Mouse (Mus musculus) layer of hippocampus, postnatal 14 days (tissue): ENCODE results near the gene Npat. TPM values are rescaled to one million over a fixed set of nuclear protein-coding genes. Genes with fewer than 3 reads are reported as not detected.
A peak's percentile ranks its signal among the peaks of the same experiment; 100 is the strongest.

Source experiments
- DNase-seq, 2 experiments: peaks; one replicate each; pipeline ENCODE4 v3.0.0; 2021 to 2022; ENCODE audit warnings: low spot score in 2 of 2, mixed read lengths in 1 of 2
- long read RNA-seq, 2 experiments: library from polyadenylated mRNA; stranded (forward); transcript quantifications; one replicate each; pipeline ENCODE4 v2.0.0; 2021
- total RNA-seq, 2 experiments: library from RNA; stranded (reverse); gene quantifications; 2 replicates each; pipeline ENCODE4 v1.2.3; 2021

Gene Npat
- total RNA-seq = 10 to 100 TPM; 14.3 to 16.3 TPM
- long read RNA-seq, experiment 1, full-length matches to known transcripts = 1 of 5 reads
- long read RNA-seq, experiment 1, partial matches to known transcripts = 1 of 5 reads
- long read RNA-seq, experiment 1, other reads (novel, unspliced or antisense) = 3 of 5 reads
- long read RNA-seq, experiment 2, full-length matches to known transcripts = 1 of 4 reads
- long read RNA-seq, experiment 2, partial matches to known transcripts = 2 of 4 reads
- long read RNA-seq, experiment 2, other reads (novel, unspliced or antisense) = 1 of 4 reads

DNA sequence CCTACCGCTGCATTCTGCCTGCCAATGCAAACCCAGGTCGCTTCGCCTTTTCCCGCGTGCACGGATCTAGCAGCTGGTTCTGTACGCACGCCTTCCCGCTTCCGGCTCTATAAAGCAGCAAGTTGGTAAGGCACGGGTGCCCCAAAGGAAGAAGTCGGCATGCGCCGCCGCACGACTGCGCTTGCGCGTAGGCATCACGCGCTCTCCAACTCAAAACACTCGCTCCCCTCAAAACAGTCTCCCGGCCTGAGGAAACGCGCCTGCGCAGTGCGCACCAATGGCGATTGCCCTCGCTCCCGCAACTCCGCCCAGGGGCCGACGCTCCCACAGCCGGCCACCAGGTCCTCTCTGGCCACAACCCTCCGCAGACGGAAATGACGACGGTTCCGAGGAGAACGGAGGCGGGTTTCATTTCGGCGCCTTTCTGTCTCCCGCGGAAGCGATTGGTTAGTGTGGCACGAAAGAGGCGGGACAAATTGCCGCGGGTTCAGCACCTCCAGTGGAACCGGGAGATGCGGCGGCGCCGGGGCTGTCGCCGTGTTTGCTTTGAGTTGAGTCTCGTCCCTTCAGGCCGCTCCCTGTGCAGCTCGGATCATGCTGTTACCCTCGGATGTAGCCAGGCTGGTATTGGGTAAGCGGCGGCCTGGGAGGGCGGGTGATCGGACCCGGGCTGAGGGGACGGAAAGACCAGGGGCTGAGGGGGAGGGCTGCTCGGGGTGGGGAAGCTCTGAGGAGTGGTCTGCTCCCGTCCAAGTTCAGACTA lies at the start of gene Npat, which contains the start of gene Atm:
Npat (plus strand) TSS at position 490 of the 763 bp plus-strand sequence.
Atm (minus strand) TSS at position 183 of the 763 bp plus-strand sequence.
- peak; percentile 99 to 100 for DNase-seq

DNA sequence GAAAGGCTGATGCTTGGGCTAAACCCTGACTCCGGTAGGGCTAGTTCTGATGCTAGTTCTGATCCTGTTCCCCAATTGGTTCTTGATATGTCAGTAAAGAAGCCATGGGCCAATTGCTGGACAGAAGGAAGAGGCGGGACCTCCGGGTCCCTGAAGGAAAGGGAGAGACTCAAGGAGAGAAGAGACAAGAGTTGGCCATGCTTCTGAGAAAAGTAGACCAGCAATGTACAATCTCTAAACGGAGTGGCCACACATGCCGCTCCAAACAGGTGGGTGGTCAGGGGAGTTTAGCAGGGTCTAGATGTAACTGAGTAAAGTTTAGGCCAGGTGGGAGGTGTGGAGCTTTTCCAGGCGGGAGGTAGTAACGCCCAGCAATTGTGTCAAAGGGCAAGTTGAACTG lies 28.8 kb upstream of the Npat start:
- DNase-seq = no peak

DNA sequence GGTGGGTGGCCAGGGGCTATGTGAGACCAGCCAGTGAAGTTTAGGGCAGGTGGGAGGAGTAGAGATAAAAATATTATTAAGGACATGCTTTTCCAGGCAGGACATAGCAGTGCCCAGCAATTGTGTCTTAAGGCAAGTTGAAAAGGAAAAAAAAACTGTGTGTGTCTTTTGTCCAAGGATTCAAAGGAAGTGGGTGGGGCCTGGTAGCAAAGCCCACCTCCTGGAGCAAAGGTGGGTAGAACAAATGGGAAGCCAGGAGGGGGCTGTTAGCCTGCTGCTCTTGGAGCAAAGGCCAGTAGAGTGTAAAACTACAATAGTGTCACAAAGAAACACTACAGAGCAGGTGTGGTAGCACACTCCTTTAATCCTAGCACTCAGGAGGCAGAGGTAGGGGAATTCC lies 22.8 kb upstream of the Npat start:
- DNase-seq = no peak

GRCm38 (mm10) chr9:53517373-53518009 lies 19.4 kb upstream of the Npat start:
- no peak for DNase-seq

DNA sequence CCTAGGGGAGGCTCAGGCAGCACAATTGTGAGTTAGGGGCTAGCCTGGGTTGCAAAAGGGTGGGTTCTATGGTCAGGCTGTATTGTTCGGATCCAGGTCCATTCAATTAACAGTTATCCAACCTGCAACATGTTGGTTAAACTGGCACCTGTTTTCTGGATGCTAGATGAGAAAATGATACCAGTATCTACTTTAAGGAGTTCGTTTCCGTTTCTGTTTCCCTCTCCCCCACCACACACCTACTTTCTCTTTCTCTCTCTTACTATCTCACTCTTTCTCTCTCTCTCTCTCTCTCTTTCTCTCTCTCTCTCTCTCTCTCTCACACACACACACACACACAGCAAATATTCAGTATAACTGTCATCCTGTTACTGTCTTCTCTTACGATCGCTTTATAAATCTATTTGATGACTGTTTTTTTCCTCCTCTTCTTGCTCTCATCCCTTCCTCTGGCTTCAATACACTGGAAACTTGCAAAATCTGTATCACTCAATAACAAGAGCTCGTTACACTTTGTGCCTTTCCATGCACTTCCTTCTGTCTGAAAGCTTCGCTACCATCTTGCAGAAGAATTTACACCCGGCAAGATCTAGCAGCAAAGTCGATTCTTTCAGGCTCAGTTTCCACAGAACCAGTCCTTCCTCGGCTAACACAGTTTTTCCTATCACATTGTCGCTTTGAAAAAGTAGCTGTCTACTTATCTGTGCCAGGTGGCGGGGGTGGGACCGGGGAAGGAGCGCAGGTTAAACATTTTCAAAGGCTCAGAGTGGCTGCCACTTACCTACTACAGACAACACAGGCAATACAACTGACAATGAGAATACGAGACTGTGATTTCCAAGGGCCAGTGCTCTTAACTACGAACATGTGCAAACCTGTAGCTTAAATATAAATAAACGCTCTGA lies 1.2 kb upstream of the Npat start:
- peak in 1 of 2 experiments; percentile 3 for DNase-seq

DNA sequence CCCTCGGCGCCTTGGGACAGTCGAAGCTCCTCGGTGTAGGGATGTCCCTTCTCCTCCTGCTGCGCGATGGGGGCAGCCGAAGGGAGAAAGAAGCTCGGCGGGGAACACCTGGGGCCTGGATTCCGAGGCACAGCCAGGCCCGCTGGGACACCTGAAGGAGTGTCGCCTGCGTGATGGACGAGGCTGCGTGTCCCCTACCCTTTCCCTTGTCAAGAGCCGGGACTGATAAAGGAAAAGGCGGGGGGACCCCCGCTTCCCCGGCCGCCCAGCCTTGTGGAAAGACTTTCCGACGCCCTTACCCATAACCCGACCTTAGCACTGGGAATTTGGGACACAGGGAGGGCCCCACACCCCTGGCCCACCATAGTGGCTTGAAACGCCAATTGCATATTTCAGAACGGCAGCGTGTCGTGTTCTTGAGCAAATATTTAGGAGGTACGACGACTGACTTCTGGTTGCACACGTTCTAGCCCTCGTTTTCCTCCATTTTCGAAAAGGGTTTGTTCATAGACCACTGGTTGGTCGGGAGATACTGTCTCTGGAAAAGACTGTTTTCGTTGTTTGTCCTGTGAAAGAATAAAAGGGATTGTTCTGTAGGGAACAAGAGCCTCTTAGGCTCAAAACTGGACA lies 604 bp downstream of the Npat start:
- peak in 1 of 2 experiments; percentile 4 for DNase-seq

DNA sequence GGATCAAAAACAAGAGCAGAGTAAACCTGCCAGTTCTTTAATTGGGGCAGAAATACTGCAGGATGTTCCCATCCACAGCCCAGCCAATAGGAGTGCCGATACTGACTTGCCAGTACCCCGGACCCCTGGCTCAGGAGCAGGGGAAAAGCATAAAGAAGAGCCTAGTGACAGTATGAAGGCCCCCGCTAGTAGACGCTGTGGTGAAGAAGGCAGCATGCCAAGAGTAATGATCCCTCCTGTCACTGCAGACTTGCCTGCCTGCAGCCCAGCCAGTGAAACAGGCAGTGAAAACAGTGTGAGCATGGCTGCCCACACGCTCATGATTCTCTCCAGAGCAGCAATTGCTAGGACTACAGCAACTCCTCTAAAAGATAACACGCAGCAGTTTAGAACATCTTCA lies 33.8 kb downstream of the Npat start:
- peak; percentile 25 to 35 for DNase-seq

GRCm38 (mm10) chr9:53572516-53573307 lies 35.9 kb downstream of the Npat start:
- DNase-seq = no peak

DNA sequence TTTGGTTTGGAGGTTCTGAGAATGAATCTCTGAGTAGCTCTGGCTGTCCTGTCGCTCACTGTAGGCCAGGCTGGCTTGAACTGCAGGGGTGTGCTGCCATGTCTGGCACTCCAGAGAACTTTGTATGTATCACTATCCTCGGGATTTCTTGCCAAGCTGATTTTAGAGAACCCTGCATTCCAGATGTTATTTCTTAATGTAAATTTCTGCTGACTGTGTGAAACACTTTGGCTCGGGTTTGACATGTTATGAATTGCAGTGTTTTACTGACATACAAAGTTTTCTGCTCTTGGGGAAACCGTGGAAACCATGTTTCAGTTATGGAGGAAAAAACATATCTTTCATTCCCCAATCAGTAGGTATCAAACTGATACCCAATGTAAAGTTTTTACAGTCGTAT lies 38.9 kb downstream of the Npat start:
- DNase-seq = no peak

GRCm38 (mm10) chr9:53581870-53582269 lies 45.0 kb downstream of the Npat start:
- no peak for DNase-seq

DNA sequence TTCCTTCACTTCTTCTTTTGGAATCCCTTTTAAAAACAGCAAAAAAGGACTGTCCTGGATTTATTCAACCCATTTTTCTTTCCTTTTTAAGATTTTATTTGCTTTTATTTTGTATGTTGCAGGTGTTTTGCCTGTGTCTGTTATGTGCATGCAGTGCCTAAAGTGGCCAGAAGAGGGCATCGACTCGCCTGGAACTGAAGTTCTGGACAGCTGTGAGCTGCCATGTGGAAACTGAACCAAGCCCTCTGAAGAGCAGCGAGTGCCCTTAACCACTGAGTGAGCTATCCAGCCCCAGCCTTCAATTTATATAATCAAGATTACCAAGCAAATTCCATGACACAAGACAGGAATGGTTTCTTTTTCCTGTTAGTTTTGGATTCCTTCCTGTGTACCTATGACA lies 57.9 kb downstream of the Npat start:
- DNase-seq = peak; percentile 51 to 60

DNA sequence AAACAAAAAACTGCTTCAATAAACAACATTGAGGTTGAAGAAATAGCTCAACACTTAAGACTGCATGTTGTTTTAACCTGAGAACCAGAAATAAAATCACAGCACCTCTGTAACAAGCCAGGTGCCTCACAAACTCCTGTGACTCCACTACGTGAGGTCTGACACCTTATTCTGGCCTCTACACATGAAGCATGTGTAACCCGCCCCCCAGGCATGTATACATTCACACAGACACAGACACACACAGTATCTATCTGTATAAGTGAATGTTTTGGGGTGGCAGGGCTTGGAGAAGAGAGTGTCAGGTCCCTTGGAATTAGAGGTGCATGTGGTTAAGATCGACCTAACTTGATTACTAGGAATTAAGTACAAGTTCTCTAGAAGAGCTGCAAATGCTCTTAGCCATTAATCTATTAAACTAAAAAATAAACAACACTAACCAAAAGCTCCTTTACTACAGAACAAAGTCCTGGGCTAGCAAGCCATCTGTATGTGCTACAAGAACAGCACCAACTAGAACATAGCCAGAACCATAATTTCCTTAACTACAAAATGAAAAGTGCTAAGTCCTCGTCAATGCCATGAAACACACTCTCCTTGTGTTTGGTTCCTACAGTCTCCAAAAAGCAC lies 60.2 kb downstream of the Npat start:
- DNase-seq = no peak

DNA sequence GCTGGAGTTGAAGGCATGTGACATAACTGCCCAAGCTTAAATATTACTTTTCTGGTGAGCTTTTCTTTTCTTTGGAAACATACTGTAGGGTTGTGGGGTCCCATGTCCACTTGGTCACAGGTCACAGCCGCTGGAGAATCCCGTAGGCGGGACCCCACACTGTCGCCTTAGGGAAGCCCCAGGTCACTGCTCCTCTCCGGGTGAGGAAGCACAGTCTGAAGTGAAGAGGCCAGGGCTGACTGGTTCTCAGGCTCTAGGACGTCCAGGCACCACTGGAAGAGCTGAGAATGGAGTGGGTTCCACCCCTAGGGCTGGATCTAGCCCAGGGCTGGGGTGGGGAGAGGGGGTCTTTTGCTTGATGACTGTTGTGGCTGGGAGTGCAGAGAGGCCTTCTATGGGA lies 61.8 kb downstream of the Npat start:
- DNase-seq = no peak

- DNase-seq = no peak
These were observed 64.7 kb downstream of the Npat start for GRCm38 (mm10) chr9:53601541-53601940.

DNA sequence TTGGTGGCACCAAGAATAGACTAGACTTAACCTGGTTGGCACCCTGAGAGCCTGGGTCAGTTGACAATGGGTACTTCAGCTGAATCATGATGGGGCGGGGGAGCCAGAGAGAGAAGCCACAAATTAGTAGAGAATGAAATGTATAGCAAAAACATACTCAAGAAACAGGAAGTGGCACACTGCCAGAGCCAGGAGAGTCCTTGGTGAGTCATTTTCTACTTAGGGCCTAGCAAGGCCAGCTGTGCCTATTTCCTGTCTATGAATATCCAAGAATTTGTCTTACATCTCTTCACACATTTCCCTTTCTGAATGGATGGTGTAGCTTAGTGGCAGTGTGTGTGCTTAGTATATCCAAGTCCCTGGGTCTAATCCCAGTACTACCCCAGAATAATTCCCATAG lies 66.5 kb downstream of the Npat start:
- DNase-seq = no peak

- DNase-seq = no peak
These were observed 67.0 kb downstream of the Npat start for GRCm38 (mm10) chr9:53603849-53604248.

GRCm38 (mm10) chr9:53604954-53605353 lies 68.1 kb downstream of the Npat start:
- DNase-seq = no peak

DNA sequence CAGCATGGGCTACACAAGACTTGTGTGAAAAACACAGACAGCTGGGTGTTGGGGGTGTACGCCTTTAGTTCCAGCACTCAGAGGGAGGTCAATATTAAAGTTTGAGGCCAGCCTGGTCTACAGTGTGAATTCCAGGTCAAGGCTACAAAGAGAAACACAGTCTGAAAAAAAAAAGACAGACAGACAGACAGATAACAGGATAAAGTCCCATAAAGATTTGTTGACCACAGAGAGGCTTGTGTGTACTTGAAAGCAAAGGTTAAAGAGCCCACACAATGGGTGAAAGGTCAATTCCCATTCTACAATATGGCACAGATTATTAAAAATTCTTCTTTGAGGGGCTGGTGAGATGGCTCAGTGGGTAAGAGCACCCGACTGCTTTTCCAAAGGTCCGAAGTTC lies 70.3 kb downstream of the Npat start:
- DNase-seq = no peak

GRCm38 (mm10) chr9:53607816-53608215 lies 71.0 kb downstream of the Npat start:
- no peak for DNase-seq
